In the genomic region with DNA sequence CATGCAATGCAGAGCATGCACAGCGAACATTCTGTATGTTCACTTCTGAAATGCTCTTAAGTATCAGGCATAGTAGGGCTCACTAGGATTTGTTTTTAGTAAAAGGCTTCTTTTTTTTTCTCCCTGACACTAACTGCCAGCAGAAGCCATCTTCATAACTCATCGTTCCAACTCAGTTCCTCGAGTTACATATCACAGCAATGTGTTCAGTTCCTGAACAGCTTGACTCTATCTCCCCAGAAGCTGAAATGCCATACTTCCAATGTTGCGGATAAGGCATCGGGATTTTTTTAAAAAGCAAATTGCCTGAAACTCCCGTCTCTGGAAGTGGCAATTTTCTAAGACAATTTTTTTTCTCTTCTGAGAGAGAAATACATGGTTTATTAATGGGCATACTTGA, we compare ENCODE assay signal across 21 mouse cellular contexts.
DNase-seq lines count a peak whose midpoint lies in the region; ATAC-seq lines count a peak whose summit lies in the region.
"Had no signal": no experiment of that assay in that cellular context is flagged by ENCODE, and none has a peak within 500 bp of the region (broad histone marks: within the 10 kb centered on the region; RNA-seq: fewer than 3 reads in every experiment).

No protein-coding gene starts in this region.

- no peaks in the 10 kb centered on the region for H3K9me3 ChIP-seq in forebrain, embryonic 11.5 days (ENCODE audit: control insufficient read depth, low read length)
- H3K9me3 ChIP-seq in forebrain, embryonic 13.5 days (replicated peaks) = no peaks in the 10 kb centered on the region
- H3K9me3 ChIP-seq in heart, embryonic 15.5 days (replicated peaks) = no peaks in the 10 kb centered on the region
- H3K9me3 ChIP-seq: embryonic facial prominence, embryonic 13.5 days; heart, embryonic 10.5 days; hindbrain, embryonic 15.5 days had no signal

- DNase-seq in forebrain, embryonic 11.5 days (ENCODE audit: low spot score) = peak; percentile 8
- DNase-seq in heart, adult 18-20 months = no peak
- DNase-seq in layer of hippocampus, adult 9-11 months = peak; percentile 28
- no peak for DNase-seq in layer of hippocampus, adult 11-12 months (ENCODE audit: low spot score)
- DNase-seq in spleen, postnatal 10 days (ENCODE audit: low spot score in 2 of 2) = no peak
- DNase-seq: adrenal gland, adult 8-10 months; adrenal gland, postnatal 36 days; B cell, adult 2 months; cerebellum, adult 11-12 months; cerebellum, adult 9-11 months; cerebellum, postnatal 36 days; gastrocnemius, adult 2 months; gastrocnemius, postnatal 36 days had no signal

- H3K27me3 ChIP-seq in forebrain, embryonic 11.5 days (ENCODE audit: control insufficient read depth, insufficient read depth, low read length) = no peaks in the 10 kb centered on the region
- no peaks in the 10 kb centered on the region for H3K27me3 ChIP-seq in forebrain, embryonic 13.5 days
- no peaks in the 10 kb centered on the region for H3K27me3 ChIP-seq in heart, embryonic 15.5 days
- H3K27me3 ChIP-seq: embryonic facial prominence, embryonic 13.5 days; hindbrain, embryonic 15.5 days had no signal

- no peaks in the 10 kb centered on the region for H3K36me3 ChIP-seq in forebrain, embryonic 11.5 days (ENCODE audit: control insufficient read depth, insufficient read depth, low read length)
- no peaks in the 10 kb centered on the region for H3K36me3 ChIP-seq in forebrain, embryonic 13.5 days (ENCODE audit: poor library complexity, severe bottlenecking)
- H3K36me3 ChIP-seq in heart, embryonic 15.5 days = no peaks in the 10 kb centered on the region
- H3K36me3 ChIP-seq: embryonic facial prominence, embryonic 13.5 days; G1E; heart, embryonic 10.5 days; hindbrain, embryonic 15.5 days had no signal

- H3K9ac ChIP-seq in forebrain, embryonic 11.5 days (ENCODE audit: low read length) = no peak overlapping the region
- H3K9ac ChIP-seq in forebrain, embryonic 13.5 days = no peak overlapping the region
- no peak overlapping the region for H3K9ac ChIP-seq in heart, embryonic 15.5 days
- H3K9ac ChIP-seq: embryonic facial prominence, embryonic 13.5 days; hindbrain, embryonic 15.5 days had no signal

- WGBS in forebrain, embryonic 11.5 days = 86% methylated on average over 6 of the region's 6 CpGs
- 87% methylated on average over 6 of the region's 6 CpGs for WGBS in forebrain, embryonic 13.5 days
- 67% methylated on average over 6 of the region's 6 CpGs for WGBS in heart, embryonic 15.5 days

- no peak overlapping the region for H3K4me3 ChIP-seq in forebrain, embryonic 11.5 days (ENCODE audit: low read depth, low read length)
- H3K4me3 ChIP-seq in forebrain, embryonic 13.5 days = no peak overlapping the region
- H3K4me3 ChIP-seq in heart, embryonic 15.5 days = no peak overlapping the region
- H3K4me3 ChIP-seq: embryonic facial prominence, embryonic 13.5 days; gastrocnemius, adult 2 months; heart, embryonic 10.5 days; hindbrain, embryonic 15.5 days had no signal

- H3K4me2 ChIP-seq in forebrain, embryonic 11.5 days (ENCODE audit: low read depth, low read length, severe bottlenecking) = no peak overlapping the region
- H3K4me2 ChIP-seq in forebrain, embryonic 13.5 days = no peak overlapping the region
- H3K4me2 ChIP-seq in heart, embryonic 15.5 days = no peak overlapping the region
- H3K4me2 ChIP-seq: embryonic facial prominence, embryonic 13.5 days; hindbrain, embryonic 15.5 days had no signal

- ATAC-seq in forebrain, embryonic 11.5 days (replicated peaks; ENCODE audit: low FRiP score) = no peak
- ATAC-seq in forebrain, embryonic 13.5 days = no peak
- no peak for ATAC-seq in heart, embryonic 15.5 days (replicated peaks; ENCODE audit: insufficient number of reproducible peaks, insufficient read depth, low FRiP score, low read depth)
- ATAC-seq: CD4-positive, CD25-positive, alpha-beta regulatory T cell, adult 4 months; intestine, embryonic 16.5 days had no signal

- H3K27ac ChIP-seq in forebrain, embryonic 11.5 days (ENCODE audit: low read depth, low read length) = no peak overlapping the region
- no peak overlapping the region for H3K27ac ChIP-seq in forebrain, embryonic 13.5 days
- peak overlapping the region; percentile 73; the same call in 1 of the 2 replicates for H3K27ac ChIP-seq in heart, embryonic 15.5 days
- H3K27ac ChIP-seq: embryonic facial prominence, embryonic 13.5 days; gastrocnemius, adult 2 months; heart, embryonic 10.5 days; hindbrain, embryonic 15.5 days had no signal

- H3K4me1 ChIP-seq in forebrain, embryonic 11.5 days (replicated peaks; ENCODE audit: control insufficient read depth, insufficient read depth, low read length) = no peaks in the 10 kb centered on the region
- no peaks in the 10 kb centered on the region for H3K4me1 ChIP-seq in forebrain, embryonic 13.5 days
- H3K4me1 ChIP-seq in heart, embryonic 15.5 days (replicated peaks) = peaks cover 5% of the 10 kb centered on the region
- H3K4me1 ChIP-seq: embryonic facial prominence, embryonic 13.5 days; heart, embryonic 10.5 days; hindbrain, embryonic 15.5 days had no signal

Comparison
In these comparisons a context has a peak if more than half of its experiments do, and no peak if none do; other contexts are left out.
1. DNase-seq: peak in forebrain, embryonic 11.5 days (single experiment) and layer of hippocampus, adult 9-11 months (single experiment); none in heart, adult 18-20 months (0 of 2), layer of hippocampus, adult 11-12 months (single experiment) and spleen, postnatal 10 days (0 of 2).